Mouse (Mus musculus) CH12.LX (cell line): ENCODE measurements around the gene Mrln. TPM values are rescaled to one million over a fixed set of nuclear protein-coding genes. Genes with fewer than 3 reads are reported as not detected.

ENCODE experiments used
- DNase-seq: peaks from one replicate; pipeline ENCODE4 v3.0.0-alpha.2; 2013; ENCODE audit errors: extremely low read depth
- H3K27ac ChIP-seq: 2 replicates; pipeline ENCODE4 v1.5.1; 2012; ENCODE audit warnings: low read depth, mild to moderate bottlenecking, control low read depth, moderate library complexity; ENCODE audit not compliant: insufficient read depth
- H3K27me3 ChIP-seq: replicated peaks from 2 replicates; pipeline ENCODE3; 2012; ENCODE audit warnings: inconsistent platforms
- H3K36me3 ChIP-seq, 2 experiments: replicated peaks in 1 of 2; 2 replicates each; pipeline versions ENCODE3 to v1.6.1; 2012; ENCODE audit warnings: inconsistent platforms in 1 of 2, low read length in 1 of 2, mild to moderate bottlenecking in 1 of 2, mixed read lengths in 1 of 2, moderate library complexity in 1 of 2; ENCODE audit not compliant: control insufficient read depth in 1 of 2, insufficient read depth in 1 of 2
- H3K4me1 ChIP-seq, 2 experiments: 2 replicates each; pipeline ENCODE4 v1.6.1; 2012; ENCODE audit warnings: inconsistent platforms in 1 of 2, moderate library complexity in 1 of 2; ENCODE audit not compliant: insufficient read depth in 2 of 2, control insufficient read depth in 1 of 2
- H3K4me2 ChIP-seq: 2 replicates; pipeline ENCODE4 v1.6.1; 2012; ENCODE audit warnings: low read depth, mild to moderate bottlenecking, control low read depth; ENCODE audit not compliant: poor library complexity, insufficient read depth, severe bottlenecking
- H3K4me3 ChIP-seq, 3 experiments: fragments of 150-350 bp in 1 of 3; sonication (generic) in 1 of 3; replicated peaks in 1 of 3; 2 replicates each; pipeline versions ENCODE3 to v1.5.1; 2011 to 2012; ENCODE audit warnings: low read depth in 2 of 3, low read length in 2 of 3, mild to moderate bottlenecking in 2 of 3, moderate library complexity in 2 of 3, control low read depth in 1 of 3, improper control_type of control experiment in 1 of 3, inconsistent platforms in 1 of 3, mixed read lengths in 1 of 3; ENCODE audit not compliant: poor library complexity in 1 of 3
- H3K79me2 ChIP-seq: replicated peaks from 2 replicates; pipeline ENCODE4 v1.6.1; 2012; ENCODE audit warnings: mild to moderate bottlenecking, moderate library complexity; ENCODE audit not compliant: control insufficient read depth, poor library complexity, insufficient read depth, severe bottlenecking; ENCODE audit errors: extremely low read depth
- H3K9ac ChIP-seq: 2 replicates; pipeline ENCODE4 v1.6.1; 2012; ENCODE audit warnings: low read depth, mild to moderate bottlenecking, control low read depth, moderate library complexity; ENCODE audit not compliant: insufficient read depth
- H3K9me3 ChIP-seq: replicated peaks from 2 replicates; pipeline ENCODE3; 2012; ENCODE audit warnings: low read length, inconsistent platforms, mixed read lengths
- BHLHE40 ChIP-seq: IDR thresholded peaks from 2 replicates; pipeline ENCODE4 v1.6.1; 2011; ENCODE audit warnings: mild to moderate bottlenecking, low read depth, low read length, improper control_type of control experiment
- CHD1 ChIP-seq: IDR thresholded peaks from 2 replicates; pipeline ENCODE4 v1.6.1; 2012; ENCODE audit warnings: low read depth, low read length, improper control_type of control experiment, inconsistent platforms
- CHD2 ChIP-seq: IDR thresholded peaks from 2 replicates; pipeline ENCODE4 v1.6.1; 2011; ENCODE audit warnings: low read length, improper control_type of control experiment
- ELF1 ChIP-seq: IDR thresholded peaks from 2 replicates; pipeline ENCODE4 v1.6.1; 2014; ENCODE audit warnings: low read depth, mild to moderate bottlenecking, inconsistent platforms, low read length, improper control_type of control experiment
- EP300 ChIP-seq: IDR thresholded peaks from 2 replicates; pipeline ENCODE4 v1.6.1; 2011; ENCODE audit warnings: low read length, improper control_type of control experiment
- ETS1 ChIP-seq: conservative IDR thresholded peaks from 2 replicates; pipeline ENCODE4 v1.6.1; 2012; ENCODE audit warnings: low read depth, mild to moderate bottlenecking, inconsistent platforms, low read length, improper control_type of control experiment, moderate library complexity
- GABPA ChIP-seq: IDR thresholded peaks from 2 replicates; pipeline ENCODE4 v1.6.1; 2012; ENCODE audit warnings: low read depth, low read length, improper control_type of control experiment, inconsistent platforms; ENCODE audit not compliant: insufficient replicate concordance
- JUND ChIP-seq: conservative IDR thresholded peaks from 2 replicates; pipeline ENCODE4 v1.6.1; 2011; ENCODE audit warnings: low read depth, low read length, improper control_type of control experiment
- MEF2A ChIP-seq: IDR thresholded peaks from 2 replicates; pipeline ENCODE4 v1.6.1; 2014; ENCODE audit warnings: low read depth, mild to moderate bottlenecking, inconsistent platforms, low read length, improper control_type of control experiment, borderline replicate concordance
- MYC ChIP-seq: IDR thresholded peaks from 2 replicates; pipeline ENCODE4 v1.6.1; 2011; ENCODE audit warnings: low read depth, mild to moderate bottlenecking, improper control_type of control experiment, low read length
- NRF1 ChIP-seq: IDR thresholded peaks from 2 replicates; pipeline ENCODE4 v1.6.1; 2014; ENCODE audit warnings: low read depth, mild to moderate bottlenecking, inconsistent platforms, low read length, improper control_type of control experiment, moderate library complexity
- PAX5 ChIP-seq: IDR thresholded peaks from 2 replicates; pipeline ENCODE4 v1.6.1; 2012; ENCODE audit warnings: low read length, inconsistent platforms, mixed read lengths
- POLR2A ChIP-seq: IDR thresholded peaks from 2 replicates; pipeline ENCODE4 v1.6.1; 2011; ENCODE audit warnings: low read depth, mild to moderate bottlenecking, improper control_type of control experiment, low read length
- RCOR1 ChIP-seq: conservative IDR thresholded peaks from 2 replicates; pipeline ENCODE4 v1.6.1; 2012; ENCODE audit warnings: low read depth, mild to moderate bottlenecking, inconsistent platforms, low read length, improper control_type of control experiment
- SIN3A ChIP-seq: IDR thresholded peaks from 2 replicates; pipeline ENCODE4 v1.6.1; 2012; ENCODE audit warnings: low read length, improper control_type of control experiment, inconsistent platforms
- SMC3 ChIP-seq: IDR thresholded peaks from 2 replicates; pipeline ENCODE4 v1.6.1; 2011; ENCODE audit warnings: low read depth, low read length, improper control_type of control experiment
- TBP ChIP-seq: conservative IDR thresholded peaks from 2 replicates; pipeline ENCODE4 v1.6.1; 2011; ENCODE audit warnings: low read depth, low read length, improper control_type of control experiment
- USF2 ChIP-seq: conservative IDR thresholded peaks from 2 replicates; pipeline ENCODE4 v1.6.1; 2011; ENCODE audit warnings: low read depth, low read length, improper control_type of control experiment
- ZC3H11A ChIP-seq: IDR thresholded peaks from 2 replicates; pipeline ENCODE4 v1.6.1; 2012; ENCODE audit warnings: low read depth, mild to moderate bottlenecking, inconsistent platforms, low read length, improper control_type of control experiment
- ZMIZ1 ChIP-seq: IDR thresholded peaks from 2 replicates; pipeline ENCODE4 v1.6.1; 2012; ENCODE audit warnings: low read depth, mild to moderate bottlenecking, inconsistent platforms, low read length, improper control_type of control experiment
- ZNF384 ChIP-seq: IDR thresholded peaks from 2 replicates; pipeline ENCODE4 v1.6.1; 2012; ENCODE audit warnings: low read depth, low read length, improper control_type of control experiment, inconsistent platforms
- dilution Hi-C: fragments of 300-500 bp; cut with MboI; formaldehyde crosslinking; loops from 2 replicates; pipeline ENCODE4 v1.14.3; 2020; ENCODE audit warnings: low sequenced_read_pairs; ENCODE audit not compliant: extremely low pct_unique_long_range_greater_than_20kb, extremely low pct_ligation_motif_present
- in situ Hi-C: fragments of 300-500 bp; cut with MboI; formaldehyde crosslinking; loops from 3 replicates; pipeline ENCODE4 v1.14.3; 2019; ENCODE audit warnings: low sequenced_read_pairs, low pct_ligation_motif_present, low pct_unique_long_range_greater_than_20kb, mixed read lengths
- polyA plus RNA-seq: library from polyadenylated mRNA; unstranded; fragments of >175 nt; gene quantifications from 2 replicates; pipeline ENCODE4 v1.2.1, GENCODE M21; 2012; ENCODE audit warnings: low read depth; ENCODE audit not compliant: insufficient read length
- total RNA-seq, 2 experiments: library from RNA; depleted of rRNA; stranded (reverse); fragments of 300-350 nt in 1 of 2; fragments of >200 nt in 1 of 2; gene quantifications; 2 replicates each; pipeline ENCODE4 v1.2.3; 2012 to 2014

Mrln gene
- total and polyA plus RNA-seq, 3 experiments = not detected

- H3K79me2 ChIP-seq = no peaks in the 10 kb centered on the region
- in situ Hi-C loops = no loop called here
- TF ChIP-seq ZMIZ1 (no peak), SIN3A (no peak), USF2 (no peak), CHD1 (no peak), POLR2A (no peak), BHLHE40 (no peak), MEF2A (no peak), TBP (no peak), NRF1 (no peak), SMC3 (no peak), PAX5 (no peak), EP300 (no peak), MYC (no peak), ETS1 (no peak), ELF1 (no peak), GABPA (no peak), ZNF384 (no peak), CHD2 (no peak)
- no peaks in the 10 kb centered on the region for H3K9me3 ChIP-seq
- H3K4me1 ChIP-seq = no peaks in the 10 kb centered on the region
- no peaks in the 10 kb centered on the region for H3K27me3 ChIP-seq
- dilution Hi-C loops = no loop called here
- no peak overlapping the region for H3K27ac ChIP-seq
- no peak overlapping the region for H3K4me2 ChIP-seq
- DNase-seq = no peak
- H3K9ac ChIP-seq = no peak overlapping the region
- H3K4me3 ChIP-seq = no peak overlapping the region
- no peaks in the 10 kb centered on the region for H3K36me3 ChIP-seq
Observed at GRCm38 (mm10) chr10:70224571-70224970, 20.1 kb downstream of the Mrln start.

- no peaks in the 10 kb centered on the region for H3K4me1 ChIP-seq
- TF ChIP-seq ZC3H11A = no peak
- no peak for TF ChIP-seq POLR2A
- TF ChIP-seq JUND = no peak
- no peak for TF ChIP-seq USF2
- no peak for TF ChIP-seq RCOR1
- TF ChIP-seq, all 38 proteins: peak for 0
- in situ Hi-C loops (no loop called here), dilution Hi-C loops (no loop called here)
- no peaks in the 10 kb centered on the region for H3K36me3 ChIP-seq
- H3K79me2 ChIP-seq = no peaks in the 10 kb centered on the region
- H3K27ac ChIP-seq = no peak overlapping the region
- no peak overlapping the region for H3K4me3 ChIP-seq
- H3K27me3 ChIP-seq = no peaks in the 10 kb centered on the region
- DNase-seq = no peak
- no peaks in the 10 kb centered on the region for H3K9me3 ChIP-seq
- H3K9ac ChIP-seq = no peak overlapping the region
- H3K4me2 ChIP-seq = no peak overlapping the region
Observed at GRCm38 (mm10) chr10:70225760-70226159, 21.3 kb downstream of the Mrln start.
